Mouse (Mus musculus) CD4-positive, CD25-positive, alpha-beta regulatory T cell, adult 9 weeks (primary cell): ENCODE data around the gene Krtap8-1. TPM values are rescaled to one million over a fixed set of nuclear protein-coding genes. Genes with fewer than 3 reads are reported as not detected.

Experiments
- polyA plus RNA-seq: library from polyadenylated mRNA; unstranded; fragments of 100-300 nt; shearing (Covaris generic); gene quantifications from one replicate; pipeline ENCODE4 v1.2.1, GENCODE M21; 2017

The Krtap8-1 gene
- not detected for polyA plus RNA-seq

DNA sequence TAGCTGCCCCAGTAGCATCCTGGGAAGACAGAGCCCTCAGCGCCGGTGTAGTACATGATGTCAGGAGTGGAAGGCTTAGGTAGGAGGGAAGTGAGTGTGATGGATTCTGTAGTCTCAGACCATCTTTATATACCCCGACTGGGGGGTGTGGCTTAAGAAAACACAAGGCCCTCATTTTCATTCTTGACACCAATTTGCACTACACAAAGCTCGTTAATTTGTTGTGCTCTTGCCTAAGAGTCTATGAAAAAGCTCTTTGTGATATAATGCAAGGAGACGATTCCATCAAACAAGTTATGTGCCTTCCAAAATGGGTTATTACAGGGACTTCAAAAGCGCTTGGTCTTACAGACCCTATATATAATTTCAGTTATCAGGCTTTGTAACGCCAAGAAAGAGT lies at the start of gene Krtap8-1:
Krtap8-1 (minus strand) TSS at position 101 of the 400 bp plus-strand sequence.

DNA sequence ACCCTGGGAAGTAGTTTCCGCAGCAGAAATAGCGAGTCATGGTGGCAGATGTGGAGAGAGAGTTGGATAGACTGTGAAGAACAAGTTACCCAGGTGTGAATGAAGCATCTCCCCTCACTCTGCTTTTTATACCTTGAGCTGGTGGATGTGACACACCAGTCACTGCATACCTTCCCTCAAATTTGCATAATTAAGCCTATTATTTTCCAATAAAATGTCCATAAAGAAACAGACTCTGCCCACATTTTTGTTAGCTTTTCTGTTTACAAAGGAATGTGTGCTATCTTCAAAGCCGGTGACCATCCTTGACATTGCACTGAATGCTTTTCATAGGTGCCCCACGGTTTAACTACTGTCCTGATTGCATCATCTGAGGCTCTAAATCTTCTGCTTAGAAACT lies 20.5 kb upstream of the Krtap8-1 start, which contains the start of gene Krtap7-1:
Krtap7-1 (minus strand) TSS at position 101 of the 400 bp plus-strand sequence.

Other genes starting within 250 kb of the Krtap8-1 start
- not detected for gene Krtap21-1, start 84.1 kb downstream of the Krtap8-1 start, polyA plus RNA-seq
- gene Krtap6-2, start 67.8 kb downstream of the Krtap8-1 start, polyA plus RNA-seq, result not detected
- gene Krtap7-1, start 20.4 kb upstream of the Krtap8-1 start, polyA plus RNA-seq, result not detected
- not detected for gene Krtap11-1, start 83.2 kb upstream of the Krtap8-1 start, polyA plus RNA-seq